Mouse (Mus musculus) lung, embryonic 15.5 days (tissue): ENCODE measurements around the gene Cdpf1. TPM values are rescaled to one million over a fixed set of nuclear protein-coding genes. Genes with fewer than 3 reads are reported as not detected.

Experiments
- polyA plus RNA-seq: library from polyadenylated mRNA; unstranded; fragments of >200 nt; fragmentation: Nextera tagmentation; extraction: Ambion mirVana; gene quantifications from 2 replicates; pipeline ENCODE4 v1.2.1, GENCODE M21; 2015

Cdpf1 gene
- polyA plus RNA-seq, 1 experiment from 2014 or later = 36.3 TPM

Other genes with a start within 250 kb of the Cdpf1 start
- 56.5 and 57.6 TPM in 2 replicates for gene Wnt7b, start 229.2 kb downstream of the Cdpf1 start, polyA plus RNA-seq
- 4.3 and 4.9 TPM in 2 replicates for gene Ppara, start 76.7 kb downstream of the Cdpf1 start, polyA plus RNA-seq
- gene Pkdrej, start 10.0 kb upstream of the Cdpf1 start, polyA plus RNA-seq = 0.11 and 0.15 TPM in 2 replicates
- gene Ttc38, start 20.6 kb upstream of the Cdpf1 start, polyA plus RNA-seq = 4.8 and 6.0 TPM in 2 replicates
- 31.6 and 33.0 TPM in 2 replicates for gene Gtse1, start 48.0 kb upstream of the Cdpf1 start, polyA plus RNA-seq
- gene Trmu, start 67.6 kb upstream of the Cdpf1 start, polyA plus RNA-seq = 35.4 and 40.5 TPM in 2 replicates
- gene Celsr1, start 222.1 kb upstream of the Cdpf1 start, polyA plus RNA-seq = 4.3 and 4.8 TPM in 2 replicates
- 12.9 and 14.6 TPM in 2 replicates for gene Gramd4, start 246.0 kb upstream of the Cdpf1 start, polyA plus RNA-seq